Mouse (Mus musculus): ENCODE measurements around the gene Ciita. TPM values are rescaled to one million over a fixed set of nuclear protein-coding genes. Genes with fewer than 3 reads are reported as not detected.

Gene Ciita
- polyA plus RNA-seq, 1 experiment from 2014 or later, result 0.59 TPM

DNA sequence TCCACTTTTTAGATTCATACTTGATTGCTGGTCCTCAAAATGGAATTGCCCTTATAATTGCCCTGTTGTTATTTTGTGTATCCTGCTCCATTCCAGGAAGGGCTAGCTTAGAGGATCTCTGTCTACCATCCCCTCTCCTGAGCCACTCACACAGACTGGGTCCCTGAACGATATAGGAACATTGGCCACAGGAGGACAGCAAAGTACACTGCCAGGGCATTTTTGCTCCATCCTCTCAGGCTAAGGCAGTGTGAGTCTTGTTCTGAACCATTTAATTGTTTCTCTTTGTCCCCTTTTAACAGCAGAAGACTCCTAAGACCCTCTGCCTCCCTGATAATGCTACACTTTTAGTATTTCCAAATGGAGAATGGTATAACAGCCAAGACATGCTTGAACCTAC, 90.8 kb downstream of the Ciita start:
- no peaks in the 10 kb centered on the region for H3K9me3 ChIP-seq (ENCODE audit: control insufficient read depth, low read length)
- 59% methylated on average over 1 of the region's 1 CpGs for WGBS
- peaks cover 62% of the 10 kb centered on the region for H3K36me3 ChIP-seq (ENCODE audit: control insufficient read depth, insufficient read depth, low read length)
- no peaks in the 10 kb centered on the region for H3K27me3 ChIP-seq (ENCODE audit: control insufficient read depth, insufficient read depth, low read length)
- H3K9ac ChIP-seq (ENCODE audit: low read length), result no peak overlapping the region
- no peak overlapping the region for H3K27ac ChIP-seq (replicated peaks in 1 of 2; ENCODE audit: control insufficient read depth in 1 of 2, insufficient read depth in 1 of 2, low read depth in 2 of 2, low read length in 2 of 2)
- H3K4me1 ChIP-seq (ENCODE audit: control insufficient read depth in 2 of 2, insufficient read depth in 2 of 2, low read length in 2 of 2), result peaks cover 2 to 8% of the 10 kb centered on the region in 2 experiments; a peak in 3 of 4 replicates
- ATAC-seq (ENCODE audit: insufficient number of reproducible peaks, insufficient read depth, low FRiP score, low read depth), result no peak
- no peak overlapping the region for H3K4me3 ChIP-seq (ENCODE audit: control insufficient read depth in 1 of 2, insufficient read depth in 1 of 2, low read depth in 1 of 2, low read length in 2 of 2)
- no peak overlapping the region for H3K4me2 ChIP-seq (ENCODE audit: low read length)

DNA sequence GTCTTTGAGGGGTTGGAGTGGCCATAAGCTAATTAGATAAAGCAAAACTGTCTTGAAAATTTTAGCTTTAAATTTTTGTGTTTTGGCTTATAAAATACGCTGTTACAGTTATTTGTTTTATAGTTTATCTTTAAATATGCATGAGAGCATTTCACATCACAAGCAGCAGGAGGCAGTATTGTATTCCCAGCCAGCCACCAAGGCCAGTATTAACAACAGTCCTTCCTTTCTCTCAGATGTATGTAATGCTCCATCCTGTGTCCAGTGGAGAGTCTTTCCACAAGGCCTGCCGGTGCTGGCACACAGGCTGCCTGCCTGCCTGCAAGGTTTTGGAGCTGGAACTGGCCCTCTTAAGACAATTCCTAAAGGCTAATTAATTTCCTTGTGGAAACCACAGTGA, 92.0 kb downstream of the Ciita start:
- Histone ChIP-seq H3K4me2 (ENCODE audit: low read length) (no peak overlapping the region), H3K4me1 (ENCODE audit: control insufficient read depth in 2 of 2, insufficient read depth in 2 of 2, low read length in 2 of 2) (peaks cover 0 to 3% of the 10 kb centered on the region in 2 experiments; a peak in 1 of 4 replicates), H3K4me3 (ENCODE audit: control insufficient read depth in 1 of 2, insufficient read depth in 1 of 2, low read depth in 1 of 2, low read length in 2 of 2) (no peak overlapping the region), H3K27ac (replicated peaks in 1 of 2; ENCODE audit: control insufficient read depth in 1 of 2, insufficient read depth in 1 of 2, low read depth in 2 of 2, low read length in 2 of 2) (no peak overlapping the region), H3K9ac (ENCODE audit: low read length) (no peak overlapping the region), H3K9me3 (ENCODE audit: control insufficient read depth, low read length) (no peaks in the 10 kb centered on the region), H3K36me3 (ENCODE audit: control insufficient read depth, insufficient read depth, low read length) (peaks cover 67% of the 10 kb centered on the region), H3K27me3 (ENCODE audit: control insufficient read depth, insufficient read depth, low read length) (no peaks in the 10 kb centered on the region)
- WGBS, result 40% methylated on average over 2 of the region's 2 CpGs
- ATAC-seq (ENCODE audit: insufficient number of reproducible peaks, insufficient read depth, low FRiP score, low read depth), result no peak

DNA sequence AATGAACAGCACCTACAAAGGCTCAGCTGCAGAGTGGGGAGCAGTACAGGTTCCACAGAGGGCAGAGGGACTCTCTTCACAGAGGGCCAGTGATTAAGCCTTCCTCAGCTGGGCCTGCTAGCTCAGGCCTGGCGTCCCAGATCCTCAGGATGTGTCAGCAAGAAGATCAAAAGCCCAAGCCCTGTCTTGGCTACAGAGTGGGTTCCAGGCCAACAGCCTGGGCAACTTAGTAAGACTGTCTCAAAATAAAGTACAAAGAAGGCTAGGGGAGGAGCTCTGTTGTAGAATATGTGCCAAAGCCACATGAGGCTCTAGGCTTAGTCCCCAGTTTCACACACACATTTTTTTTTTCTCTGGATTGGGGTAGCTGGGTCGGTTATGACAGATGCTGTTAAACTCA, 95.1 kb downstream of the Ciita start:
- H3K9ac ChIP-seq (ENCODE audit: low read length), result no peak overlapping the region
- no peak overlapping the region for H3K4me3 ChIP-seq (ENCODE audit: control insufficient read depth in 1 of 2, insufficient read depth in 1 of 2, low read depth in 1 of 2, low read length in 2 of 2)
- no peak overlapping the region for H3K4me2 ChIP-seq (ENCODE audit: low read length)
- peaks cover 87% of the 10 kb centered on the region for H3K36me3 ChIP-seq (ENCODE audit: control insufficient read depth, insufficient read depth, low read length)
- no peak overlapping the region for H3K27ac ChIP-seq (replicated peaks in 1 of 2; ENCODE audit: control insufficient read depth in 1 of 2, insufficient read depth in 1 of 2, low read depth in 2 of 2, low read length in 2 of 2)
- no peaks in the 10 kb centered on the region for H3K27me3 ChIP-seq (ENCODE audit: control insufficient read depth, insufficient read depth, low read length)
- no peaks in the 10 kb centered on the region for H3K9me3 ChIP-seq (ENCODE audit: control insufficient read depth, low read length)
- no peak for ATAC-seq (ENCODE audit: insufficient number of reproducible peaks, insufficient read depth, low FRiP score, low read depth)
- no peaks in the 10 kb centered on the region for H3K4me1 ChIP-seq (ENCODE audit: control insufficient read depth in 2 of 2, insufficient read depth in 2 of 2, low read length in 2 of 2)
- WGBS, result 80% methylated on average over 2 of the region's 2 CpGs

DNA sequence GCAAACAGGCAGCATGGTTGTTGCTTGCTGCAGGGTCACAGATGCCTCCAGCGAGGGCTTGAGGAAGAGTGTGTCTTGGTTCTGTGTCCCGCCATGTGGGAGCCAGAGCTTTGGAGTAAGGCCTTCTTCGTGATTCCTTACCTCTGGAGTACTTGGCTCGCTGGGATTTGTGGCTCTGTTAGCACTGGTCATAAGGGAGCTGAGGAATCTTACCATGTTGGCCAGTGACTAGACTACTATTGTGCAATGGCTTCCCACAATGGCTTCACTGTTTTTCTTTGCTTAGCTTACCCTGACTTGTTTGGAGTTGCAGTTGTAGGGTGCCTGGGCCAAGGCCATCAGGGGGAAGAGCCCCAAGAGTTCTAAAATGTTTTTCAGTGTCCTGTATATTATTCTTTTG, 96.1 kb downstream of the Ciita start:
- no peak overlapping the region for H3K4me2 ChIP-seq (ENCODE audit: low read length)
- peaks cover 94% of the 10 kb centered on the region for H3K36me3 ChIP-seq (ENCODE audit: control insufficient read depth, insufficient read depth, low read length)
- no peak overlapping the region for H3K4me3 ChIP-seq (ENCODE audit: control insufficient read depth in 1 of 2, insufficient read depth in 1 of 2, low read depth in 1 of 2, low read length in 2 of 2)
- ATAC-seq (ENCODE audit: insufficient number of reproducible peaks, insufficient read depth, low FRiP score, low read depth), result no peak
- WGBS, result 87% methylated on average over 4 of the region's 4 CpGs
- H3K27ac ChIP-seq (replicated peaks in 1 of 2; ENCODE audit: control insufficient read depth in 1 of 2, insufficient read depth in 1 of 2, low read depth in 2 of 2, low read length in 2 of 2), result no peak overlapping the region
- H3K9ac ChIP-seq (ENCODE audit: low read length), result no peak overlapping the region
- no peaks in the 10 kb centered on the region for H3K9me3 ChIP-seq (ENCODE audit: control insufficient read depth, low read length)
- H3K4me1 ChIP-seq (ENCODE audit: control insufficient read depth in 2 of 2, insufficient read depth in 2 of 2, low read length in 2 of 2), result no peaks in the 10 kb centered on the region
- H3K27me3 ChIP-seq (ENCODE audit: control insufficient read depth, insufficient read depth, low read length), result no peaks in the 10 kb centered on the region

DNA sequence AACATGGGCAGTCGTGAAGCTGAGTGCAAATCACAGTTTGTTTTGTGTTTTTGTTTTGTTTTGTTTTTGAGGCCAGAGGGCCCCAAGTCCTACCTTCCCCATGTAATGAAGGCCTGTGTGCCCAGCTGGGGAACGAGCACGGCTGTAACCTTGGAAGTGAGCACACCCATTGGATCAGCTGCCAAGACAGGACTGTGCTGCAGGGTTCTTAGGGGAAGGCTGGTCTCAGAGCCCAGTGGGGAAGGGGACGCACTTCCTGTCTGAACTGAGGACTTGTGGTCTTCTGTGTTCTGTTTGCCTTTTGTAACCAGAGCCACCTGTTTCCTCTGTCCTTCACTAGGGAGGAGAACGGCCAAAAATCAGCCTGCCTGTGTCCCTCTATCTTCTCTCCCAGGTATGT, 97.7 kb downstream of the Ciita start:
- Histone ChIP-seq H3K4me3 (ENCODE audit: control insufficient read depth in 1 of 2, insufficient read depth in 1 of 2, low read depth in 1 of 2, low read length in 2 of 2) (no peak overlapping the region), H3K9me3 (ENCODE audit: control insufficient read depth, low read length) (no peaks in the 10 kb centered on the region), H3K4me2 (ENCODE audit: low read length) (no peak overlapping the region), H3K36me3 (ENCODE audit: control insufficient read depth, insufficient read depth, low read length) (peaks cover 90% of the 10 kb centered on the region), H3K4me1 (ENCODE audit: control insufficient read depth in 2 of 2, insufficient read depth in 2 of 2, low read length in 2 of 2) (no peaks in the 10 kb centered on the region), H3K27ac (replicated peaks in 1 of 2; ENCODE audit: control insufficient read depth in 1 of 2, insufficient read depth in 1 of 2, low read depth in 2 of 2, low read length in 2 of 2) (no peak overlapping the region), H3K27me3 (ENCODE audit: control insufficient read depth, insufficient read depth, low read length) (no peaks in the 10 kb centered on the region), H3K9ac (ENCODE audit: low read length) (no peak overlapping the region)
- no peak for ATAC-seq (ENCODE audit: insufficient number of reproducible peaks, insufficient read depth, low FRiP score, low read depth)
- WGBS, result 72% methylated on average over 5 of the region's 5 CpGs

Other genes with a start within 250 kb of the Ciita start
- 35.9 and 37.2 TPM in 2 replicates for gene Emp2, start 166.1 kb upstream of the Ciita start, polyA plus RNA-seq (2014; fragmentation: Nextera tagmentation; extraction: Ambion mirVana)
- gene Tekt5, start 84.6 kb upstream of the Ciita start, polyA plus RNA-seq (2014; fragmentation: Nextera tagmentation; extraction: Ambion mirVana), result 0.32 and 0.97 TPM in 2 replicates
- 33.5 and 33.7 TPM in 2 replicates for gene Nubp1, start 68.1 kb upstream of the Ciita start, polyA plus RNA-seq (2014; fragmentation: Nextera tagmentation; extraction: Ambion mirVana)
- gene Tvp23a, start 32.7 kb upstream of the Ciita start, polyA plus RNA-seq (2014; fragmentation: Nextera tagmentation; extraction: Ambion mirVana), result 2.3 and 3.0 TPM in 2 replicates
- gene Dexi, start 63.0 kb downstream of the Ciita start, polyA plus RNA-seq (2014; fragmentation: Nextera tagmentation; extraction: Ambion mirVana), result 27.1 and 29.0 TPM in 2 replicates
- 32.5 and 34.8 TPM in 2 replicates for gene Clec16a, start 65.3 kb downstream of the Ciita start, polyA plus RNA-seq (2014; fragmentation: Nextera tagmentation; extraction: Ambion mirVana)